Mouse (Mus musculus) midbrain, embryonic 14.5 days (tissue): Measurements from ENCODE around the gene Pias3. TPM values are rescaled to one million over a fixed set of nuclear protein-coding genes. Genes with fewer than 3 reads are reported as not detected.
A peak's percentile ranks its signal among the peaks of the same experiment; 100 is the strongest.

Experiments
- ATAC-seq: fragments of 200-750 bp; cut with Nextera tagmentation; 2 replicates; pipeline ENCODE4 v1.8.0; 2017; ENCODE audit warnings: moderate number of reproducible peaks, moderate library complexity; ENCODE audit not compliant: low FRiP score, low TSS enrichment
- DNase-seq: peaks from one replicate; pipeline ENCODE4 v3.0.0-alpha.2; 2015
- H3K27ac ChIP-seq: fragments of 300-500 bp; sonication (generic); replicated peaks from 2 replicates; pipeline ENCODE4 v1.5.1; 2014; ENCODE audit warnings: mild to moderate bottlenecking, low read depth, low read length, moderate library complexity
- H3K27me3 ChIP-seq: fragments of 300-500 bp; sonication (generic); 2 replicates; pipeline ENCODE4 v1.6.1; 2014; ENCODE audit warnings: low read length, control low read depth, mixed read lengths; ENCODE audit not compliant: control insufficient read depth, insufficient read depth
- H3K36me3 ChIP-seq: fragments of 300-500 bp; sonication (generic); 2 replicates; pipeline ENCODE4 v1.6.1; 2014; ENCODE audit warnings: low read length, control low read depth; ENCODE audit not compliant: control insufficient read depth, insufficient read depth
- H3K4me1 ChIP-seq: fragments of 300-500 bp; sonication (generic); 2 replicates; pipeline ENCODE4 v1.6.1; 2014; ENCODE audit warnings: mild to moderate bottlenecking, antibody characterized with exemption, low read length, control low read depth; ENCODE audit not compliant: control insufficient read depth, insufficient read depth
- H3K4me2 ChIP-seq: fragments of 300-500 bp; sonication (generic); 2 replicates; pipeline ENCODE4 v1.6.1; 2014; ENCODE audit warnings: mild to moderate bottlenecking, low read length, moderate library complexity
- H3K4me3 ChIP-seq: fragments of 300-500 bp; sonication (generic); replicated peaks from 2 replicates; pipeline ENCODE4 v1.5.1; 2014; ENCODE audit warnings: low read depth, low read length
- H3K9ac ChIP-seq: fragments of 300-500 bp; sonication (generic); replicated peaks from 2 replicates; pipeline ENCODE4 v1.6.1; 2014; ENCODE audit warnings: mild to moderate bottlenecking, low read length, moderate library complexity
- H3K9me3 ChIP-seq: fragments of 300-500 bp; sonication (generic); 2 replicates; pipeline ENCODE4 v1.6.1; 2016; ENCODE audit warnings: low read length, control low read depth, mixed read lengths; ENCODE audit not compliant: control insufficient read depth
- WGBS: fragments of 180-500 bp; shearing (Covaris S2); extraction: QIAGEN DNeasy Blood & Tissue Kit; methylation state at CpG from one replicate; pipeline ENCODE4 v1.1.7; 2014; 5-methylcytosine and 5-hydroxymethylcytosine counted together
- polyA plus RNA-seq: library from polyadenylated mRNA; unstranded; fragments of >200 nt; fragmentation: Nextera tagmentation; extraction: Ambion mirVana; gene quantifications from 2 replicates; pipeline ENCODE4 v1.2.1, GENCODE M21; 2014

Gene Pias3
- polyA plus RNA-seq, 1 experiment from 2014 or later, result 26.3 TPM

DNA sequence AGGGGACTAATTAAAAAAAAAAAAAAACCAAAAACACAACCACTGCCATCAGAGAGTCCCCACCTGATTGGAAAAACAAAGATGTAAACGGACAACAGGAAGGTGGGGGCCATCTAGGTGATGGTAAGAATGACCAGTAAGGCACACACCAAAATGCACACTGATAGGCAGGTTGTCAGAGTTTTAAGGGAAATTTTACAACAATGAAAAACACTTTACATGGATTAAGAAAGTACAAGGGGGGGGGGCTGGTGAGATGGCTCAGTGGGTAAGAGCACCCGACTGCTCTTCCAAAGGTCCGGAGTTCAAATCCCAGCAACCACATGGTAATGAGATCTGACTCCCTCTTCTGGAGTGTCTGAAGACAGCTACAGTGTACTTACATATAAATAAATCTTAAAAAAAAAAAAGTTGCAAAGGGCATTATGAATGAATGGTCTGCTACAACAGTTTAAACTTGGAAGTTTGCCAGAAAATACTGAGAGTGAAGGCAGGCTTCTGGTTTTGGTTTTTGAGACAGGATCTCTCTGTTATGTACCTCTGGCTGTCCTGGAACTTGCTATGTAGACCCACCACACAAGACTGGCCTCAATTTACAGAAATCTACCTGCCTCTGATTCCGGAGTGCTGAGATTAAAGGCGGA lies 27.6 kb upstream of the Pias3 start:
- no peak for DNase-seq
- H3K9ac ChIP-seq, result no peak overlapping the region

DNA sequence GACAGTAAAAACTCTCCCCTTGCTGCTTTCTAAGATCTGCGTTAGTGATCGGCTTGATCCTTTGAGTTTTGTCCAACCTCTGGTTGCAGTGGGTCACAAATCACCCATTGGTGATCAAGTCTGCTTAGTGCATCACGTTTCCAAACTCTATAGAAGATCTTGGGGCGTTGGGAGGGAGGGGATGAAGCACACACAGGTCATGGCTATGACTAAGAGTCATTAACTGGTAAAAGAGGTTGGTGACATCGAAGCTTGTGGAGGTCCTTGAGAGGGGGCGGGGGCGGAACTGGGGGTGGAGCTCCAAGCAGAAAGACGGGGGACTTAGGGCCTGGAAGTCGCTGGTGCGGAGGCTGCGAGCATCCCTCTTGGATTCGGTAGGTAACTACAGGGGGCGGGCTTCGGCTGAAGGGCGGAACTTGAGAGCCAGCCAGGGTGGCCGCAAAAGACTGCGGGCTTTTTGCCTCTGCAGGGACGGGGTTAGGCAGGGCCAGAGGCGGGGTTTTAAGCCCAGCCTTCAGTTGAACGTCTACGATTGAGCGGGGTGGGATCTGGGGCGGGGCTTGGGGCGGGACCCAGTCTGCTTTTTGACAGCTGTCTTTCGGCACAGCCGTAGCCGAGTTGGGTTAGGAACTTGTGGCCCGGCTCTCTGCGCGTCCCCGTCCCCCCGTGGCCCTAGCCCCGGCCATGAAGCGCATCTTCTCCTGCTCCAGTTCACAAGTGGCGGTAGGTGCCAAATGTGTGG lies 26.3 kb upstream of the Pias3 start, which contains the start of gene Ankrd35:
Ankrd35 (plus strand) TSS at position 405 of the 742 bp plus-strand sequence.
- 5% methylated on average over 35 of the region's 35 CpGs for WGBS
- DNase-seq (peak; percentile 79), ATAC-seq (peak; percentile 80)
- H3K4me1 ChIP-seq, result 0 out of 2 replicates have a peak, but pooled peaks cover 7% of the 10 kb centered on the region
- H3K36me3 ChIP-seq, result no peaks in the 10 kb centered on the region
- peak within 1 kb of the TSS; percentile 38 for H3K4me3 ChIP-seq
- H3K27me3 ChIP-seq, result peaks cover 7% of the 10 kb centered on the region
- H3K9me3 ChIP-seq, result no peaks in the 10 kb centered on the region
- H3K4me2 ChIP-seq, result peak within 1 kb of the TSS; percentile 68
- peak within 1 kb of the TSS; percentile 36; the same call in 1 of the 2 replicates for H3K9ac ChIP-seq
- H3K27ac ChIP-seq, result no peak within 1 kb of the TSS

More for the DNA sequence above, 27.6 kb upstream of the Pias3 start:
- Histone ChIP-seq H3K27me3 (peaks cover 7% of the 10 kb centered on the region), H3K27ac (no peak overlapping the region), H3K9me3 (no peaks in the 10 kb centered on the region), H3K4me3 (no peak overlapping the region), H3K4me1 (0 out of 2 replicates have a peak, but pooled peaks cover 7% of the 10 kb centered on the region), H3K4me2 (no peak overlapping the region), H3K36me3 (no peaks in the 10 kb centered on the region)
- 95% methylated on average over 5 of the region's 5 CpGs for WGBS
- ATAC-seq, result no peak

DNA sequence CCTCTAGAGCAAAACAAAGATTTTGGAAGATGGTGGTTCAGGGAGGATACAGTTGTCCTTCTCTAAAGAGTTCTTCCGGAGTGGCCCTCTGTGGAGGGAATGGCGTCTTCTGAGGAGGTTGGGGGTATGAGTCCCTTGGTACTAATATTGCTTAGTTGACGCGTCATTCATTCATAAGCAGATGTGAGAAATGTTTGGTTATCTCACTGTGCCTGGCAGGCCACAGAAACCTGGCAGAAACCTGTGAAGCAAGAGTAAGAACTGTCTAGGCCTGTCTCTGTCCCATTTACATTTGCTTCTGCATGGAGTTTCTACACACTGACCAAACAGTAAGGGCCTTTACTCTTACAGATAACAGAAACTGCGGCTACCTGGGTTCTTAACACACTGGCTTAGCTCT lies 24.7 kb upstream of the Pias3 start:
- Histone ChIP-seq H3K4me2 (no peak overlapping the region), H3K9me3 (no peaks in the 10 kb centered on the region), H3K36me3 (no peaks in the 10 kb centered on the region), H3K4me1 (0 out of 2 replicates have a peak, but pooled peaks cover 7% of the 10 kb centered on the region), H3K9ac (no peak overlapping the region), H3K27me3 (peaks cover 7% of the 10 kb centered on the region), H3K27ac (no peak overlapping the region), H3K4me3 (no peak overlapping the region)
- no peak for DNase-seq
- no peak for ATAC-seq
- WGBS, result 97% methylated on average over 5 of the region's 5 CpGs

GRCm38 (mm10) chr3:96673514-96673913 lies 22.7 kb upstream of the Pias3 start:
- 69% methylated on average over 4 of the region's 4 CpGs for WGBS
- Histone ChIP-seq H3K27me3 (peaks cover 7% of the 10 kb centered on the region), H3K9me3 (no peaks in the 10 kb centered on the region), H3K9ac (no peak overlapping the region), H3K4me2 (no peak overlapping the region), H3K4me3 (no peak overlapping the region), H3K27ac (no peak overlapping the region), H3K36me3 (no peaks in the 10 kb centered on the region), H3K4me1 (0 out of 2 replicates have a peak, but pooled peaks cover 7% of the 10 kb centered on the region)
- no peak for DNase-seq
- no peak for ATAC-seq

DNA sequence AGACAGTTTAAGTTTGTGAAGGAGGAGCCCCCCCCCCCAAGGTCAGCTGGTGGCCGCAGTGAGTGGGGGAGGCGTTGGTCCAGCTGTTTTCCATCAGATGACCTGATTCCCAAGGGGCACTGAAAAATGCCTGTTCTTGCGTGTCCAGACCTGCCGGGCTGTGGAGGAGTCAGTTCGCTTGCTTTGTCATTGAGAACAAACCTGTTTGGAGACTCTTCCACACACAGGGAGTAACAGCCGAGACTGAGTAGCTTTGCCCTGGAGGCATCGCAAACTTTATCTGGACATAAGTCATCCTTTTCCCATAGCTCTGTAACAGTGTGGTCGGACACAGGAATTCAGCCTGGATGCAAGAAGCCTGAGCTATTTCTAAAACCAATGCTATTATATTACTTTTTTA lies 21.7 kb upstream of the Pias3 start:
- no peak overlapping the region for H3K4me3 ChIP-seq
- H3K27ac ChIP-seq, result no peak overlapping the region
- no peaks in the 10 kb centered on the region for H3K36me3 ChIP-seq
- WGBS, result 81% methylated on average over 8 of the region's 8 CpGs
- H3K9me3 ChIP-seq, result no peaks in the 10 kb centered on the region
- DNase-seq, result no peak
- ATAC-seq, result no peak
- 0 out of 2 replicates have a peak, but pooled peaks cover 7% of the 10 kb centered on the region for H3K4me1 ChIP-seq
- H3K27me3 ChIP-seq, result peaks cover 7% of the 10 kb centered on the region
- H3K9ac ChIP-seq, result no peak overlapping the region
- no peak overlapping the region for H3K4me2 ChIP-seq

DNA sequence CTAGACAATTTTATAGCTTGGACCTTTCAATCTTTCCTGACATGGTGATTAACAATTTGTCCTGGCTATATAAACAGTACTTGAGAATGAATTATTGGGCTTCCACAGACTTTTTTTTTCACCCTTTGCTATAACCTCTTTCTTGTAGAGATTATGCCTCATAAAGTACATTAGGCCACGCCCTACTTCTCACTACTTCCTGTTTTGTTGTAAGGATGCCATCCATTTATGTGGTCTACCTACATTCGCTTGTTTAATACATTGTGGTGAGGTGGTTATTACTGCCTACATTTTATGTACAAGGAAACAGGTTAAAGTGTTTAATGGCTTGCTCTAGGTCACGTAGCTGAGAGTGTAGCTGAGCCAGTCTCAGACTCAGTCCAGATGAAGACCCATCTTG lies 21.0 kb upstream of the Pias3 start:
- no peaks in the 10 kb centered on the region for H3K9me3 ChIP-seq
- ATAC-seq, result no peak
- 87% methylated on average over 3 of the region's 3 CpGs for WGBS

GRCm38 (mm10) chr3:96675690-96676089 lies 20.5 kb upstream of the Pias3 start:
- 26% methylated on average over 3 of the region's 3 CpGs for WGBS
- Histone ChIP-seq H3K9me3 (no peaks in the 10 kb centered on the region), H3K27ac (no peak overlapping the region), H3K4me3 (no peak overlapping the region), H3K27me3 (peaks cover 5% of the 10 kb centered on the region), H3K4me2 (no peak overlapping the region), H3K36me3 (no peaks in the 10 kb centered on the region), H3K9ac (no peak overlapping the region), H3K4me1 (no peaks in the 10 kb centered on the region)
- DNase-seq, result no peak
- no peak for ATAC-seq

More for the DNA sequence above, 21.0 kb upstream of the Pias3 start:
- no peak for DNase-seq
- H3K27ac ChIP-seq, result no peak overlapping the region
- no peak overlapping the region for H3K9ac ChIP-seq
- H3K36me3 ChIP-seq, result no peaks in the 10 kb centered on the region
- 0 out of 2 replicates have a peak, but pooled peaks cover 4% of the 10 kb centered on the region for H3K4me1 ChIP-seq
- H3K4me3 ChIP-seq, result no peak overlapping the region
- peaks cover 7% of the 10 kb centered on the region for H3K27me3 ChIP-seq
- no peak overlapping the region for H3K4me2 ChIP-seq

DNA sequence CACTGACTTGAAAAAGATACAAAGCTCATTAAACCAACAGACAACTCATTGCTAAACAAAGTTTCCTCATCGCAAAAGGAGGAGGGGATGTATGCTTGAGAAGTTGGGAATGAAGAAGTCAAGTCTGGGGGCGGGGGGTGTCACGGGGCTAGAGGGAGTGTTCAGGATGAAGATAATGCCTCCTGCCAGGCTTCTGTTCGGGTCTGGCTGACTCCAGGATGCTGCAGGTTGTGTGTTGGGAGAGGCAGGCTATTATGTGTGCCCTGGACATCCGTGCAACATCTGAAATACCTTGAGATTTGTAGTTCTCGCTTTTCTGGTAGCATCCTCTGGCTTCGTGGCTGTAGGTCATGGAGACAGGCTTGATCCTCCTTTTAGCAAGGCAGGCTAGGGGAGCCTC lies 17.7 kb upstream of the Pias3 start:
- Histone ChIP-seq H3K36me3 (no peaks in the 10 kb centered on the region), H3K4me3 (no peak overlapping the region), H3K27ac (no peak overlapping the region), H3K4me1 (no peaks in the 10 kb centered on the region), H3K4me2 (no peak overlapping the region), H3K27me3 (no peaks in the 10 kb centered on the region; the same call in 1 of the 2 replicates), H3K9ac (no peak overlapping the region), H3K9me3 (no peaks in the 10 kb centered on the region)
- ATAC-seq (no peak), DNase-seq (no peak)
- 56% methylated on average over 7 of the region's 7 CpGs for WGBS
